Mouse (Mus musculus): ENCODE measurements at regions not wholly inside any gene's neighbourhood (a gene's known extent, or its start where the extent isn't known, plus 50 kb on each side); places are given as distances from the start of the nearest gene placed in this dataset.

GRCm38 (mm10) chr9:87784872-87785271 lies 53.8 kb upstream of the Tbx18 start:
- DNase-seq (ENCODE audit: low spot score in 2 of 2): no peak

DNA sequence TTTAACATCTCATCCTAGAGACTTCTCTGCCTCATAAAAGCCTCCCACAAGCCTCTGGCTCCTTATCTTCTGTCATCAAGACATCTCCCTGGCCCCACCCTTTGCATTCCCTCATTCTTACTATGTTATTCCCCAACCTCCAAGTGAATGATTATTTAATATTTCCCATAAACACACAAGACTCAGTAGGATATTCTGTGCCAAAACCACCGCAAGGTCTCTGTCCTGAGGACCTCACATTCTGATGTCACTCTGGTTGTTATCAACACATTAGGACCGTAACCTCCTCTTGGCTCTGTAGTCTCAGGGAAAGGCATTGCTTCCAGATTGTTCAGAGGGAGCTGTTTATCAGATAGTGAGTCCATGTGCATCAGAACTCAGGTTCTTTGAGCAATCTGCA lies 80.7 kb upstream of the Tbx18 start:
- DNase-seq (ENCODE audit: low spot score in 2 of 2): no peak

- no peak for DNase-seq (ENCODE audit: low spot score in 2 of 2)
These were observed 91.2 kb upstream of the Tbx18 start for GRCm38 (mm10) chr9:87822276-87822675.

DNA sequence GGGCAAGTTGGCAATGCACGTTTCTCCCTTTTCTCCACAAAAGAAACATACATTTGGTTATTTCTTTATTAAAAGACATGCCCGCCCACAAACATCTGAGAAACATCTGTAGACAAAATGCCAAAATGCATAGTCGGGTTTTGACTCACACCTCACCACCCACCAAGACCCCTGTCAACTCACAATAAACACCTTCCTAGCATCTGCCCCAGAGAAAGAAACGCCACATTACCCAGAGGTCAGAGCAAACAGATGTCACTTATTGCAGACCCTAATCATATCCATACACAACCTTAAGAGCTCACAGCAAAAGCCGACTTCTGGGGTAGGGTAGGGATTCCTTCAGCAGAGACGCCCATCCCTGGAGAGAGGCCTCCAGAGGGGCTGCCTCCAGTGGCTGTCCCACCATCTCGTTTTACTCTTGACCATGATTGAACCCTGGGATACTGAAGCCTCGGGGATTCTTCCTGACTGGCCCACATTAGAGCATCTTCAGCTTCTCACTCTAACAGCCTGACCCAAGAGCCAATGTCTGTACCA lies 93.7 kb upstream of the Tbx18 start:
- DNase-seq (ENCODE audit: low spot score in 2 of 2): no peak

GRCm38 (mm10) chr9:87843898-87844297 lies 112.8 kb upstream of the Tbx18 start:
- DNase-seq (ENCODE audit: low spot score in 2 of 2): no peak

DNA sequence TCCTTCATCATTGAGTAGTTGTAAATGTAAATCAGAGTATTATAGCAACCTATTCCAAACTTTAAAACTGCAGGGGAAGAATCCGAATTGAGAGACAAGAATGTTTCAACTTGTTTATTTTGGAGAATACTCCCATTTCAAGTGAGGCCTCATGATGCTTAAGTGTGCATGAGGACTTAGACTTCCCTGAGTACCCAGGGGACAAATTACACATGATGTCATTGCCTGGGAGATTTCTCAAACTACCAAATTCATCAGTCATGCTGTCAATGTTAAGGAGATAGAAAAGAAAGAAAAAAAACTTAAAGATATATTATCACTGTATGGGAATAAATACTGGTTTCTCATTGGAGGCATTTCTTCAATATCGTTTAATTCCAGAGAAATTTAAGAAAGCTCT lies 113.4 kb upstream of the Tbx18 start:
- no peak for DNase-seq (ENCODE audit: low spot score in 2 of 2)

DNA sequence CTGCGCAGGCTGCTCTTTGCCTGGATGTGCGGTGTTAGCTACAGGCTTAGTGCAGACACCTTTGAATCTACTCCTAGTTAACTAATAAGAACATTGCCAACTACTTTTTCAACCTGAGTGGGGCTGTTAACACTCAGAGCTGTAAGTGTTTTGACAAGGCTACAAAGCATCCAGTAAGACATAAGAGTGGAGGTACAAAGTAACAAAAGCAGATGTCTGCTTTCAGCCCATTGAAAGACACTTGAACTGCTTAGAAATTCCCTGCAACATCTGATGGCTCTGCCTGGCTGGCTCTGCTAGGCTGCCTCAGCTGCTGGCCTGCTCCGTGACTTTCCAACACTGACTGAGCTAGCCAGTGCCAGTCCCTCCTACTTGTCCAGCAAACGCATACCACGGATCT lies 117.8 kb upstream of the Tbx18 start:
- no peak for DNase-seq (ENCODE audit: low spot score in 2 of 2)

- DNase-seq (ENCODE audit: low spot score in 2 of 2): no peak
These were observed 119.1 kb upstream of the Tbx18 start for GRCm38 (mm10) chr9:87850133-87850532.

DNA sequence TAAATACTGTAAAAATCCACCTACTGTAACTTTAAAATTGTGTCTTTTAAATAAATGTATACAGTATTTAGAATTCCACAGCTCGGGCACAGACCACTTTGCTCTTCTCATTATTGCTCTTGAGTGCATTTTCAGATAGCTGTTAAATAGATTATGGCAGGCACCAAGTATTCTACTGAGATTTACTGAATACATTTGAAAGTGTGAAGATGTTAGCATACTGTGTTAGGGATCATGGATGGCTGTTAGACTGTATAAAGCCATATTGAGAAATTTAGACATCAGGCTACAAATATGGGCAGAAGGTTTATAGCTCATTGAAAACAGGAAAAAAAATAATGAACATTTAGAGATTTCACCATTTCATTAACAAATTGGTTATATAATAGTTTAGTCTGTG lies 130.5 kb upstream of the Tbx18 start:
- DNase-seq (ENCODE audit: low spot score in 2 of 2): no peak

DNA sequence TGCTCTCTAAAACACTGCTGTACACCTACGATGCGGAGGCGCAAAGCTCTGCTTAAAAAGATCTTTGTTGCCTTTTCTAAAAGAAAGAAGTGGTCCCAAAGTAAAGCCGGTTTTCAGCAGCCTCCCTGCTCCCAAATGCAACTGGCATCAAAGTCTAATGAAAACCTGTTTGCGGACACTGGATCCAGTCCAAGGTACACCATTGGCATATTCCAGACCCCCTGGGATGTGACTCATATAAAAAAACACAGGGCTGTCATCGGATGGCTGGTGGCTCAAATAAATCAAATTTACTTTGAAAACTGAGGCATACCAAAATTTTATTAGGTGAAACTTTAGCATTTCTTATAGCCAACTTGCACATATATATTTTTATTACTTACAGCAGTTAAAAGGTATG lies 134.2 kb upstream of the Tbx18 start:
- no peak for DNase-seq (ENCODE audit: low spot score in 2 of 2)

DNA sequence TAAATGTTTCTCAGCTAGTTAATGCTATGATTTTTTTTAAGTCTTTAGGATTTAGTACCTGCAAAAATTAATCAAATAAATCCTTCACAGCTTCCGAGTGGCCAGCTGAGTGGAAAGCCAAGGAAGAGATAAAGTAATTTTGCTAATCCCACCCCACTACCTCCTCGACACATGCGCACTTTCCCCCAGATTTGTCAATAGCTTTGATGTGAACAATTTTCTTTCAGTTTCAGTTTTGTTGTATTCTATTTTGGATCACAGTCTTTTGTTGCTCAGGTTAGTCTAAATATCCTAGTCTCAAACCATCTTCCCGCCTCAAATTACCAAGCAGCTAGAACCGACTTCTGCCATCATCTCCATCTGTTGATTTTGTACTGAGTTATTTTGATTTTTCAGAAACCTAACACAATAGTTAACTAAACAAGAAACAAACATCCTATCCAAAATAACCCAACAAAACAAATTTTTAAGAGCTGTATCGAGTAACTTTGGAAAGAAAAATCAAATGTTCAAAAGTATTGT lies 141.4 kb upstream of the Tbx18 start:
- DNase-seq (ENCODE audit: low spot score in 2 of 2): no peak

DNA sequence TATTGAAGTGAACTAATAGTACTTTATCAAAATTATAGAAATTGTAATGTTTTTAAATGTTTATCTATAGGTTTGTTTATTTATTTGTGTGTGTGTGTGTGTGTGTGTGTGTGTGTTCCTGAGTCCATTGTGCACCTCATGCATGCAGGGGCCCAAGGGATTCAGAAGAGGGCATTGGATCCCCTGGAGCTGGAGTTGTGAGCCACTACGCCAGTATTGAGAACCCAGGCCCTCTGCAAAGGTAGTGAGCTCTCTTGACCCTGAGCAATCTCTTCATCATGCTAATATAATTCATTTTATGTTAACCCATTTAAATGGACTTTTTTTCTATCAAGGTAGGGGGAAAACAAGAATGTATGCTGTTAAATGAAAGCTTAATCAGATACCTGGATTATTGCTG lies 151.5 kb upstream of the Tbx18 start:
- DNase-seq (ENCODE audit: low spot score in 2 of 2): no peak

- DNase-seq (ENCODE audit: low spot score in 2 of 2): no peak
These were observed 152.0 kb upstream of the Tbx18 start for GRCm38 (mm10) chr9:87883069-87883468.

- DNase-seq (ENCODE audit: low spot score in 2 of 2): no peak
These were observed 163.0 kb upstream of the Tbx18 start for GRCm38 (mm10) chr9:87894051-87894450.

GRCm38 (mm10) chr9:87894596-87894995 lies 163.5 kb upstream of the Tbx18 start:
- no peak for DNase-seq (ENCODE audit: low spot score in 2 of 2)

- DNase-seq (ENCODE audit: low spot score in 2 of 2): no peak
These were observed 164.5 kb upstream of the Tbx18 start for GRCm38 (mm10) chr9:87895526-87895925.

- DNase-seq (ENCODE audit: low spot score in 2 of 2): no peak
These were observed 166.3 kb upstream of the Tbx18 start for GRCm38 (mm10) chr9:87897336-87897735.

DNA sequence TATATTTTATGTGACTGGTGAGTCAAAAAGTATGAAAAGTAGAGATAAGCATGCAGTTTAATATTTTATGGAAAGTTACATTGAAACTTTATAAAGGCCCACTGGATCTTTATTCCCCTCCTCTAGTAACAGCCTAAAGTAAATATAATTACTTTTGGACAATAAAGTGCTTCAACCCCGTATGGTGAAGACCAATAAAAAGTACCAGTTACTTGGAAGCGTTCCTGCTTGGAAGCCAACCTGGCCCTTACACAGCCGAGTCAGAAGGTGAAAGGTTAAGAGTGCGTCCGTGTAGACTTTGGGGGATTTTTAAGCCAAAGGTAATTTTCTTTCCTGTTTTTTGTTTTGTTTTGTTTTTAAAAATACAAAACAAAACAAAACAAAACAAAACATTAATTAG lies 168.3 kb upstream of the Tbx18 start:
- DNase-seq (ENCODE audit: low spot score in 2 of 2): no peak

DNA sequence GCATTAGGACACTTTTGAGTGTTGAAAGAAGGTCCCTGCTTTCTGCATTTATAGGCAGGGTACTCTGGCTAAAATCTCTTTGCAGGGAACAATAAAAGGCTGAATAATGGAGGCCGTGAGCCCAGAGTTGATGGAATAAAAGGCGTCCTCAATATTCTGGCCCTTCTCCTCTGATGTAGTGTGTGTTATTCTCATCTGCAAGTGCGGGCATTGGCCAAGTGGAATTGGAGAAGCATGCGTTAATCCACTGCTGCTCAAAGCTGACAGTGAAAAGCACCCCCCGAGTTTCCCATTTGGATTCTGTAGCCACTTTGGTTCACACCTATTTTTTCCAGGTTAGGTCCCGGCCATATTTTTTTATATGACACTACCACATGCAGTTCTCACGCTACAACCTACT lies 168.7 kb upstream of the Tbx18 start:
- no peak for DNase-seq (ENCODE audit: low spot score in 2 of 2)

DNA sequence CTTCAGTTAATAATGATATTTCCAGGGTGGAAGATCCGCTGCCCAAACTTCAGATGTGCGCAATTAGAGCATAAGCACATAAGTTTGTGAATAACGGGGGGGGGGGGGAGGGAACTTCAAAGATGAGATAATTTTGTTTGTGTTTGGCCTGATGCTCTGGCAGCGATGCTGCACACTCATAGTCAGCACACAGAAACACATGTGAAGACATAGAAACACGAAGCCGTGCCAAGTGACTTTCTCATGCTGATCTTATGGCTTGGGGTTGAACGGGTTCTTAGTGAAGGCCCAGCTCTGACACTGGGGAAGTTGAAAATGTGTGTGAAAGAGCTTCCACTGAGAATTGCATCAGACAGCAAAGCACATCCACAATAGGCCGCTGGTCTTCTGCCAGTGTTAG lies 190.2 kb upstream of the Tbx18 start:
- DNase-seq (ENCODE audit: low spot score in 2 of 2): no peak

DNA sequence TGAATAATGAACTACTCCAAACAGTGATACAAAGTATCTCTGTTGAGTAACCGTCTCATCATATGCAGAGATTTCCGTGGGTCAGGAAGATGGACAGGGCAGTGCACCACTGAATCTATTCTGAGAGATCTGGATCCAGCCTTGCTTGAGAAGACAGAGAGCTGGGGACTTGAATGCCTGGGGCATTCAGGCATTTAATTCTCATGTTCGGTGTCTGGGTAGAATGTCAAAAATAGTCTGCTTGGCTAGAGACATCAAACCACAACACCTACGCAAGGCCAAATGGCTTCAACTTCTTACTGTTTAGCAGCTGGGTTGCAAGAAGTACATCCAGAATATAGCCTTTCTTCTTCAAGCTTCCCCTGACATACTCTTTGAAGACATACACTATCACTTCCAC lies 194.1 kb upstream of the Tbx18 start:
- DNase-seq (ENCODE audit: low spot score in 2 of 2): no peak

DNA sequence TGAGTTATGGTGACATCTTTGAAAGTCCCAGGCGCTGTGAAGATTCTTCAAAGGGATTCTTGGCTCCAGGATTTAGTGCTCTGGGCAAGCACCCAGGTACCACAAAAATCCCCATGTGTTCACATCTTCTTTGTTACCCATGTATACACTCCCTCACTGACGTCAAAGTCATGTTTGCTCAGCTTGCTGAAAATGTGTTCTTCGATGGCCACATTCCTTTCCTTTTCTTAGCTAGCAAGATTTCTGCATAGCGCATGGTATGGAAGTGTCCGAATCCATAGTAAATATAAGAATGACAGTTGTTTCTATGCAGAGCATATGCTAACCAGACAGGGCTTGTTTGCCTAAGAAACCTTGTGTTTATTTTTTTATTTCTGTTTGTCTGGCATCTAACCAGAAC lies 202.2 kb upstream of the Tbx18 start:
- DNase-seq (ENCODE audit: low spot score in 2 of 2): no peak

DNA sequence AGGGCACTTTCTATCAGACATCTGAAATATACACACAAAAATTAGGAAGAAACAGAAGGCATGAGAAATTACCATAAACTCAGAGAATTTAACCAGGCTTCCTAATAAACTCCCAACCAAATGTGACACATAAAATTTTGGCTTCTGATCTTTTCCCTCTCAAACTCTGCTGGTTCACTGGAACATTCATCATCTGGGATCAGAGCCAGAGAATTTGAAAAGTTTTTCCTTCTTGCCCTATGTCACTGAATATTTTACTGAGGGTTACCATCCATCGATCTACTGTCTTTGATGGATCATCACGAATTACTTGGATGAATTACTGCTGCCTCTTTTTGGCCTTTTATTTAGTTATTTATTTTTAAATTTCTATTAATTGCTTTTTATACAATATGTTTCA lies 221.4 kb upstream of the Tbx18 start:
- DNase-seq (ENCODE audit: low spot score in 2 of 2): no peak

DNA sequence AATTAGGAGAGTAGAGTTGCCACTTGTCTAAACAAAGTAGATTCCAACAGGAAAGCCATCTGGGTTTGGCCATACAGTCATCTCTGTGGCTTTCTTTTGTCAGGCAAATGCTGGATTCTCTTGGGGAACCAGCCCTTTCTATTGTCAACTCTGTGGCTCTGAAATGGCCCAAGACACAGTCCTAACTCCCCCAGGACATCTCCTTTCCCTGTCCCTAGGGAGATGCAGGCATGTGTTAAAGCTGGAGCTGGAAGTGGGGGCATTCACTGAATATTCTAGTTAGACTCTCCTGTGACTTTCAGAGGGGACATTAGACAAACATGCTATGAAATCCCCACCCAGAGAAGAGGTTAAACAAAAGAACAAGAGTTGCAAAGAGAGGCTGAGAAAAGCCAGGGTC lies 223.9 kb upstream of the Tbx18 start:
- no peak for DNase-seq (ENCODE audit: low spot score in 2 of 2)
